Mouse (Mus musculus) embryonic facial prominence, embryonic 13.5 days (tissue): ENCODE measurements around the gene Tmem102. TPM values are rescaled to one million over a fixed set of nuclear protein-coding genes. Genes with fewer than 3 reads are reported as not detected.

Experiments
- ATAC-seq: fragments of 200-750 bp; cut with Nextera tagmentation; 2 replicates; pipeline ENCODE4 v1.8.0; 2017; ENCODE audit warnings: low read depth; ENCODE audit not compliant: insufficient number of reproducible peaks, insufficient read depth, low FRiP score, low TSS enrichment
- H3K27ac ChIP-seq: fragments of 300-500 bp; sonication (generic); 2 replicates; pipeline ENCODE4 v1.5.1; 2015; ENCODE audit warnings: moderate library complexity, mild to moderate bottlenecking, inconsistent platforms
- H3K27me3 ChIP-seq: fragments of 300-500 bp; sonication (generic); 2 replicates; pipeline ENCODE4 v1.6.1; 2015; ENCODE audit warnings: mild to moderate bottlenecking, inconsistent platforms
- H3K36me3 ChIP-seq: fragments of 300-500 bp; sonication (generic); 2 replicates; pipeline ENCODE4 v1.6.1; 2015; ENCODE audit warnings: mild to moderate bottlenecking, inconsistent platforms
- H3K4me1 ChIP-seq: fragments of 300-500 bp; sonication (generic); 2 replicates; pipeline ENCODE4 v1.6.1; 2015; ENCODE audit warnings: inconsistent platforms
- H3K4me2 ChIP-seq: fragments of 300-500 bp; sonication (generic); 2 replicates; pipeline ENCODE4 v1.6.1; 2015; ENCODE audit warnings: moderate library complexity, mild to moderate bottlenecking, inconsistent platforms
- H3K4me3 ChIP-seq: fragments of 300-500 bp; sonication (generic); 2 replicates; pipeline ENCODE4 v1.5.1; 2015; ENCODE audit warnings: mild to moderate bottlenecking, inconsistent platforms
- H3K9ac ChIP-seq: fragments of 300-500 bp; sonication (generic); 2 replicates; pipeline ENCODE4 v1.6.1; 2015; ENCODE audit warnings: mild to moderate bottlenecking, inconsistent platforms
- H3K9me3 ChIP-seq: fragments of 300-500 bp; sonication (generic); 2 replicates; pipeline ENCODE4 v1.6.1; 2016; ENCODE audit warnings: inconsistent platforms
- WGBS: fragments of 180-500 bp; shearing (Covaris S2); methylation state at CpG from one replicate; pipeline ENCODE4 v1.1.7; 2015; ENCODE audit warnings: mixed read lengths; 5-methylcytosine and 5-hydroxymethylcytosine counted together
- polyA plus RNA-seq: library from polyadenylated mRNA; unstranded; fragments of >200 nt; fragmentation: Nextera tagmentation; extraction: Ambion mirVana; gene quantifications from 2 replicates; pipeline ENCODE4 v1.2.1, GENCODE M21; 2015

Tmem102 gene
- polyA plus RNA-seq, 1 experiment from 2014 or later = 4.0 TPM

DNA sequence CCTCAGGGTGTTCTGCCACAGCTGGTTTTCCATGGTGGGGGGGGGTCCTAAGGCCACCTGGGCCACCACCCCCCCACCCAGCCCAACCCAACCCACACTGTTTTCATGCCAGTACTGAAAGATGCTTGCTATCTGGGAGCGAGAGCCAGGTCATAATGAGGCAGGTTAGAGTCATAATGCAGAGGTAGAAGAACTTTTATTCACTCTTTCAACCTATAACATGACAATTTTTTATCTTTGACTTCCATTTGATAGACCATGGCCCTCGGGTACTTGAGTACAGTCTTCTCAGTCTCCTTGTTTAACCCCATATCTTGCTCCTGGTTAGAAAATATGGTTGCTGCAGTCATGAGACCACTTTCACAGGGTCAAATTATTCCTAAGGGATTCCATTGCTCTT lies 12.9 kb upstream of the Tmem102 start, which contains the start of gene Spem2:
TSS of gene Spem2 (minus strand) at position 101 of the 400 bp plus-strand sequence.
- Histone ChIP-seq H3K4me3 (no peak within 1 kb of the TSS), H3K36me3 (no peaks in the 10 kb centered on the region), H3K4me1 (no peaks in the 10 kb centered on the region), H3K4me2 (no peak within 1 kb of the TSS), H3K27me3 (no peaks in the 10 kb centered on the region), H3K9me3 (peaks cover 14% of the 10 kb centered on the region; the same call in 1 of the 2 replicates), H3K9ac (no peak within 1 kb of the TSS), H3K27ac (no peak within 1 kb of the TSS)
- ATAC-seq = no peak
- WGBS = 77% methylated on average over 2 of the region's 2 CpGs

DNA sequence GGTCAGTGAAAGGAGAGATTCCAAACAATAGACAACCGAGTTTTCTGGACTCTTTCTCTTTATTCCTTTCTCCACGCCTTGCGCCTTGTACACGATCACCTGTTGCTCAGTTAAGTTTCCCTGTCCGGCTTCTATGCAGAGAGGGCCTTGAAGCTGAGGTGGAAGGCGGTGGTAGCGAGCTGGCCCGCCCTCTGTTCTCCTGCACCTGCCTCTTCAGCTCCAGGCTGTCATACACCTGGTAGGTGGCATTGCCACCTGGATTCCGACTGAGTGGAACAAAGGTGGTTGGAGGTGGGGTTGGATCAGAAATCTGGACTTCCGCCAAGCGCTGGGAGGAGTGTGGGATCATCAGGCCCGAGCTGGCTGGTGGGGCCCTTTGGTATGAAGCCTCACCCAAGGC lies 11.1 kb upstream of the Tmem102 start:
- H3K4me1 ChIP-seq = no peaks in the 10 kb centered on the region
- peaks cover 14% of the 10 kb centered on the region; the same call in 1 of the 2 replicates for H3K9me3 ChIP-seq
- no peaks in the 10 kb centered on the region for H3K36me3 ChIP-seq
- H3K4me2 ChIP-seq = no peak overlapping the region
- no peaks in the 10 kb centered on the region for H3K27me3 ChIP-seq
- no peak for ATAC-seq
- no peak overlapping the region for H3K27ac ChIP-seq
- 88% methylated on average over 12 of the region's 12 CpGs for WGBS
- H3K9ac ChIP-seq = no peak overlapping the region
- no peak overlapping the region for H3K4me3 ChIP-seq

DNA sequence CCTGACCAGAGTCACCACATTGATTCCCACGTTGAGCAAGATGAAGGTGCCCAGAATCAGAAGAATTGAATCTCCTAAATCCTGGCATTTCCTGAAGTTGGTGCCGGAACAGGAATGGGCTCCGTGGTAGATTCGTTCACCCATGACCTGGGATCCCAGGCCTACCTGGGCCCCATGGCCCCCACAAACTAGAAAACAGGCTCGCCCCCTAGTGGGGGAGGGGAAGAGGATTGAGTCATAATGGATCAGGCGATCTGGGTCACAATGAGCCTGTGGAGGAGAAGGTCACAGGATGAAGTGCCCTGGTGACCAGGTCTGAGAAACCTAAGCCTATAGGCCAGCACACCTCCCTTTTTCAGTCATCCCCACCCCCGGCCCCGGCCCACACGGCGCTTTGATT lies 9.7 kb upstream of the Tmem102 start, which contains the start of gene Gm39566:
TSS of gene Gm39566 (minus strand) at position 144 of the 400 bp plus-strand sequence.
- Histone ChIP-seq H3K27me3 (no peaks in the 10 kb centered on the region), H3K27ac (no peak within 1 kb of the TSS), H3K36me3 (no peaks in the 10 kb centered on the region), H3K9ac (no peak within 1 kb of the TSS), H3K4me1 (no peaks in the 10 kb centered on the region), H3K4me3 (no peak within 1 kb of the TSS), H3K9me3 (peaks cover 14% of the 10 kb centered on the region; the same call in 1 of the 2 replicates), H3K4me2 (no peak within 1 kb of the TSS)
- 60% methylated on average over 10 of the region's 10 CpGs for WGBS
- ATAC-seq = no peak

DNA sequence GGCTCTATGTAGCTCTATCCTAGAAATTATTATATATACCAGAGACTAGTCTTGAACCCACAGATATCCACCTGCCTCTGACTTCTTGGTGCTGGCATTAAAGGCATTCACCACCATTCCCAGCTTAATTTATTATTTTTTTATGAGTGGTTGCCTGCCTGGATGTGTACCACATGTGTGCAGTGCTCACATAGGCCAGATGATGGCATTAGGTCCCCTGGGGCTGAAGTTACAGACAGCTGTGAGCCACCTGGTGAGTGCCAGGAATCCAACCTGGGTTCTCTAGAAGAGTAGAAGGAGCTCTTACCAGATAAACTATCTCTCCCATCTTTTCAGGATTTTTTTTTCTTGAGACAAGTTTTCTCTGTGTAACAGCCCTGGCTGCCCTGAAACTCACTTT lies 4.9 kb upstream of the Tmem102 start:
- H3K27ac ChIP-seq = no peak overlapping the region
- no peak for ATAC-seq
- no peaks in the 10 kb centered on the region for H3K36me3 ChIP-seq
- H3K27me3 ChIP-seq = peaks cover 14% of the 10 kb centered on the region
- H3K4me2 ChIP-seq = no peak overlapping the region
- no peak overlapping the region for H3K9ac ChIP-seq
- peaks cover 3% of the 10 kb centered on the region; the same call in 1 of the 2 replicates for H3K4me1 ChIP-seq
- no peak overlapping the region for H3K4me3 ChIP-seq
- peaks cover 3% of the 10 kb centered on the region; the same call in 1 of the 2 replicates for H3K9me3 ChIP-seq

DNA sequence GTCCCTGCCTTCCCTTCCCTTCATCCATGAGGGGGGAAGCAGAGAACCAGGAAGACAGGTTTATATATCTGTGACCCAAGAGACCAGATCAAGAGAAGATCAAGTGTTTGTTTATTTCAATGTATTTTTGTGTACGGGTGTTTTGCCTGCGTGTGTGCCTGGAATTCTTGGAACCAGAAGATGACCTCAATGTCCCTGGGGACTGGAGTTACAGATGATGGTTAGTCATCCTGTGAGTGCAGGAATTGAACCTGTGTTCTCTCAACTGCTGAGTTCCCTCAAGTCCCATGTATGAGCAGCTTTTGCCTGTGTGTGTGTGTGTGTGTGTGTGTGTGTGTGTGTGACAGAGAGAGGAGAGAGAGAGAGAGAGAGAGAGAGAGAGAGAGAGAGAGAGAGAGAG lies 2.2 kb upstream of the Tmem102 start:
- H3K36me3 ChIP-seq = no peaks in the 10 kb centered on the region
- H3K4me2 ChIP-seq = no peak overlapping the region
- H3K4me1 ChIP-seq = peaks cover 29% of the 10 kb centered on the region
- no peak overlapping the region for H3K9ac ChIP-seq
- peaks cover 28% of the 10 kb centered on the region for H3K27me3 ChIP-seq
- H3K9me3 ChIP-seq = peaks cover 3% of the 10 kb centered on the region; the same call in 1 of the 2 replicates
- H3K4me3 ChIP-seq = no peak overlapping the region
- 68% methylated on average over 2 of the region's 2 CpGs for WGBS
- H3K27ac ChIP-seq = no peak overlapping the region
- no peak for ATAC-seq

DNA sequence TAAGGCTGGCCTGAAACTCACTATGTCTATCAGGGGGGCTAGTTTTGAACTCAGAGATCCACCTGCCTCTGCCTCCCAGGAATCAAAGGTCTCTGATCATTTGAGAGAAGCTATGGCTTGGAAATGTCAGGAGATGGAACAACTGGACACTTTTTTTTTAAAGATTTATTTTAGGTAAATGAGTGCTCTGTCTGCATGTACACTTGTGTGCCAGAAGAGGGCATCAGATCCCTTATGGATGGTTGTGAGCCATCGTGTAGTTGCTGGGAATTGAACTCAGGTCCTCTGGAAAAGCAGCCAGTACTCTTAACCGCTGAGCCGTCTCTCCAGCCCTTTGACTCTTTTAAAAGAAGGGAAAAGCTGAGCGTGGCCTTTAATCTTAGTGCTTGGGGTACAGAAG lies 954 bp upstream of the Tmem102 start:
- Histone ChIP-seq H3K27me3 (peaks cover 39% of the 10 kb centered on the region), H3K4me1 (peaks cover 42% of the 10 kb centered on the region), H3K36me3 (no peaks in the 10 kb centered on the region), H3K27ac (no peak overlapping the region), H3K9me3 (peaks cover 3% of the 10 kb centered on the region; the same call in 1 of the 2 replicates), H3K9ac (no peak overlapping the region), H3K4me2 (no peak overlapping the region), H3K4me3 (no peak overlapping the region)
- WGBS = 81% methylated on average over 4 of the region's 4 CpGs
- no peak for ATAC-seq

DNA sequence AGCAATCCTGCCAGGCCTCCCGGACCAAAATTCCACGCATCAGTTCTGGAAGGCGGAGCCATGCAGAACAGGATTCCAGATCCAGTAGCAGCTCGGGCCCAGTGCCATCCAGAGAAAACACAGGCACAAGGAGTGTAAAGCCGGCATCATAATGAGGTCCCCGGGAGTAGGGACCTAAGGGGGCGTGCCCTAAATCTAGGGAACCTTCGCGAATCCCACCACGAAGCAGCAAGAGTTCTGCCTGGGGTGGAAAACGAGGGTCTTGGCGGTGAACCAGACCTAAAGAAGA lies 828 bp downstream of the Tmem102 start:
- peaks cover 3% of the 10 kb centered on the region; the same call in 1 of the 2 replicates for H3K9me3 ChIP-seq
- peak overlapping the region; percentile 98 for H3K4me2 ChIP-seq
- H3K27ac ChIP-seq = no peak overlapping the region
- ATAC-seq = no peak
- peak overlapping the region; percentile 49; the same call in 1 of the 2 replicates for H3K9ac ChIP-seq
- no peaks in the 10 kb centered on the region for H3K36me3 ChIP-seq
- H3K4me1 ChIP-seq = peaks cover 59% of the 10 kb centered on the region
- peak overlapping the region; percentile 56 for H3K4me3 ChIP-seq
- WGBS = 6% methylated on average over 12 of the region's 12 CpGs
- peaks cover 40% of the 10 kb centered on the region for H3K27me3 ChIP-seq

DNA sequence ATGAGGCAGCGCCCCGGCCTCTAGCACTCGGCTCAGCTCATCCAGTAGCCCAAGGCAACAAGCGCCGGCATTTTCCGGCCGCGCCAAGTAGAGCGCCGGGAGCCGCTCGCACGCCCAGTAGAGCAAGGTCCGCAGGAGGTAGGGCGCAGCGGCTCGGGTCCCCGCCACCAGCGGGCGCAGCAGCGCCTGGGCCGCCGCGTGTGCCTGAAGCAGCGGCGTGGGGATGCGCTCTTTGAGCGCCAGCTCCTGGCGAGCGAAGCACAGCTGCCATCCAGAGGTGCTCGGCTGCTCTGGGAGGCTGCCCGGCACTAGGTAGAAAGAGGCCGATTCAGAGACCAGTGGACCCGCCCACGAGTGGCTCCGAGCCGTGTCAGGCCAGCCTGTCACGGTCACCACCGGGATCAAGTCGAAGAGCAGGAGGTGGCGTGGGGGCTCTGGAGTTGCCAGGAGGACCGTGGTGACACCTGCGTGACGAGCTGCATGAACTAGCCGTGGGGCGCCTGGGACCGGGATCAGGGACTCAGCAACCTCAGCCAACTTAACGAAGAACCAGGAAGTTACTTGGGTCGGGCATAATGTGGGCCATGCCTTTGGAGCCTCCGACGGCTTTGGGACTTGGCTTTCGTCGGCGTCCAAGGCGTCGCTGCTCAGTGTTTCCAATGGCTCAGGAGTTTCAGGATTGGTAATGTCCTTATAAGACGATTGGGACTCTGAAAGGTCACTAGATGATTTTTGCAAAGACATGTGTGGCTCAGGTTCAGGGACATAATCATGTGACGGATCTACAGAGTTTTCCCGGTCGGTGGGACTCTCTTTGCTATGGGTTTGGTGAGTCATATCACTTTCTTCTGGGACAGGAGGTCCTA lies 1.4 kb downstream of the Tmem102 start:
- no peak for ATAC-seq
- peaks cover 65% of the 10 kb centered on the region for H3K4me1 ChIP-seq

DNA sequence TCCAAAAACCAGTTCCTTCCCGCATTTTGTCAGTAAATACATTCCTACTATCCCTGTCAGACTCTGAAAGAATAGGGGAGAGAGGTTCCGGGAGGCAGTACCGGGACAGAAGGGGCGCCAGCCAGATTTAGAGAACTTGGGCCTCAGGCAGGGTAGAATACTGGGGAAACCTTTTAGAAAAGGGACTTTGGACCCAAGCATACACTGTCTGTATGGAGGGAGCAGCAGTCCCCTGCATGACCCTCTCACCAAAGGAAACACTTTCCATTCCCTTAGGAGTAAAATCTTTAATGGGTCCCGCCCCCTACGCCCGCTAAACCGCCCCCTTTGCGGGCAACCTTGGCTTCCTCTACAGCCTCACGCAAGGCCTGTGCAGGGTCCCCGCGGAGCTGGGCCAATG lies 2.1 kb downstream of the Tmem102 start:
- H3K9ac ChIP-seq = peak overlapping the region; percentile 74
- H3K27ac ChIP-seq = 0 out of 2 replicates have a peak overlapping the region, but pooled peaks have one; percentile 39
- peak overlapping the region; percentile 56 for H3K4me3 ChIP-seq
- H3K36me3 ChIP-seq = no peaks in the 10 kb centered on the region; the same call in 1 of the 2 replicates
- no peak for ATAC-seq
- WGBS = 2% methylated on average over 12 of the region's 12 CpGs
- H3K27me3 ChIP-seq = peaks cover 46% of the 10 kb centered on the region
- peaks cover 3% of the 10 kb centered on the region; the same call in 1 of the 2 replicates for H3K9me3 ChIP-seq
- peak overlapping the region; percentile 98 for H3K4me2 ChIP-seq
- H3K4me1 ChIP-seq = peaks cover 66% of the 10 kb centered on the region

More for the DNA sequence above, 1.4 kb downstream of the Tmem102 start:
- Histone ChIP-seq H3K9me3 (peaks cover 3% of the 10 kb centered on the region; the same call in 1 of the 2 replicates), H3K9ac (peak overlapping the region; percentile 74), H3K4me3 (peak overlapping the region; percentile 56), H3K27me3 (peaks cover 44% of the 10 kb centered on the region), H3K36me3 (no peaks in the 10 kb centered on the region), H3K4me2 (peak overlapping the region; percentile 98), H3K27ac (0 out of 2 replicates have a peak overlapping the region, but pooled peaks have one; percentile 39)
- WGBS = under 1% methylated on average over 60 of the region's 60 CpGs

DNA sequence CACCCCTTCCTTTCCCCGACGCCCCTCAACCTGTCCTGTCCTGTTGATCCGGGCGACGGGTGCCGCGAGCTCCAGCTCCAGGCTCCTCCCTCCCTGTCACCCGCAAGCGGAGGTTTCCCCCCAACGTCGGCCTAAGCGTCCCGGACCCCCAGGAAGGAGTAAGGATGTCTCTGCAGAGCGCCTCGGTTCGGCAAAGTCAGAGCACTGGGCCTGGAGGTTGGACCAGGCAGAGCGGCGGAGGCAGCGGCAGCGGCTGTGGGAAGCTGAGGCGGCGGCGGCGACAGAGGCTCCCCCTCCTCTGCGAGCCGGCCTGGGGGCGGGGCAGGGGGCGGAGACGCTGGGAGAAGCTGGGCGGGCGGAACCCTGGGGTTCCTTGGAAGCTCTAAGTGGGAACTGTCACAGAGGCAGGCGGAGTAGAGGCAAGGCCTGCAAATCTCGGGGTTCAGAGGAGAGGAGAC lies 2.7 kb downstream of the Tmem102 start:
- Histone ChIP-seq H3K4me1 (peaks cover 66% of the 10 kb centered on the region), H3K9ac (peak overlapping the region; percentile 74), H3K4me3 (peak overlapping the region; percentile 56), H3K27me3 (peaks cover 53% of the 10 kb centered on the region), H3K9me3 (peaks cover 3% of the 10 kb centered on the region; the same call in 1 of the 2 replicates), H3K36me3 (no peaks in the 10 kb centered on the region; the same call in 1 of the 2 replicates), H3K27ac (peak overlapping the region; percentile 68), H3K4me2 (peak overlapping the region; percentile 98)
- WGBS = under 1% methylated on average over 33 of the region's 33 CpGs
- peak; percentile 23 for ATAC-seq

DNA sequence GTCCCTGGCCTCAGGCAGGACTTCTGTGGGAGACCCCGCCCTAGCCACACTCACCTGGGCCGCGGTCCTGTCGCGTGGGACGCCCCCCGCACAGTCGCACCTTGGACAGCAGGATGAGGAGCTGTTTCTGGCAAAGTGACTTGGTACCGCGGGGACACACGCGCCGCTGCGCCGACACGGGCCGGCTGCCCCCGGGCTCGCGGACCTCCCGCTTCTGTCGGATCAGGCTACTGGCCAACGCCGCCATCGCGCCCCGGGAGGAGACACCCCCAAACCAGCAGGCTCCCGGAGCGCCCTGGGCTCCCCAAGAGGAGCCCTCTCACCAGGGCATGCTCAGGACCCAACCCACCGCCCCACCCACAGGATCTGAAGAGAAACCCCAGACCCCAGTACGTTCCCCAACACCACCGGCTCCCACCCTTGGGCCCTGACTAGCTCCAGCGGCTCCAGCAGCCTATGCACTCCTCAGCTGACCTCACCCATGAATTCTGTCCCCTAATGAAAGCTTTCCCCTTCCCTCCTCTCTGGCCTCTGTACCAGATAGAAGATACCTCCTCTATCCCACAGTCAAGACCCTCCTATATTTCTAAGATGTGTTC lies 3.9 kb downstream of the Tmem102 start, which contains the start of gene Fgf11:
TSS of gene Fgf11 (minus strand) at position 479 of the 599 bp plus-strand sequence.
- 2% methylated on average over 33 of the region's 33 CpGs for WGBS
- peaks cover 66% of the 10 kb centered on the region for H3K4me1 ChIP-seq
- peaks cover 63% of the 10 kb centered on the region for H3K27me3 ChIP-seq
- H3K4me3 ChIP-seq = peak within 1 kb of the TSS; percentile 56
- peaks cover 2% of the 10 kb centered on the region; the same call in 1 of the 2 replicates for H3K9me3 ChIP-seq
- H3K4me2 ChIP-seq = peak within 1 kb of the TSS; percentile 98
- H3K27ac ChIP-seq = peak within 1 kb of the TSS; percentile 75
- H3K9ac ChIP-seq = peak within 1 kb of the TSS; percentile 79
- no peak for ATAC-seq
- H3K36me3 ChIP-seq = no peaks in the 10 kb centered on the region; the same call in 1 of the 2 replicates
